Mouse (Mus musculus): ENCODE data around the gene Gm4312. TPM values are rescaled to one million over a fixed set of nuclear protein-coding genes. Genes with fewer than 3 reads are reported as not detected.

The Gm4312 gene
- polyA plus RNA-seq, 1 experiment from 2014 or later: not detected

Other genes starting within 250 kb of the Gm4312 start
- gene Gm4301, start 46.9 kb downstream of the Gm4312 start, polyA plus RNA-seq (2016; fragmentation: Nextera tagmentation; extraction: Ambion mirVana): not detected in 2 replicates
- not detected in 2 replicates for gene Gm4302, start 41.7 kb downstream of the Gm4312 start, polyA plus RNA-seq (2016; fragmentation: Nextera tagmentation; extraction: Ambion mirVana)
- gene Gm4303, start 36.6 kb downstream of the Gm4312 start, polyA plus RNA-seq (2016; fragmentation: Nextera tagmentation; extraction: Ambion mirVana): not detected in 2 replicates
- not detected in 2 replicates for gene Gm4305, start 31.5 kb downstream of the Gm4312 start, polyA plus RNA-seq (2016; fragmentation: Nextera tagmentation; extraction: Ambion mirVana)
- not detected in 2 replicates for gene Gm4307, start 21.2 kb downstream of the Gm4312 start, polyA plus RNA-seq (2016; fragmentation: Nextera tagmentation; extraction: Ambion mirVana)
- gene Tmtc3, start 104.8 kb upstream of the Gm4312 start, polyA plus RNA-seq (2016; fragmentation: Nextera tagmentation; extraction: Ambion mirVana): 24.4 and 25.7 TPM in 2 replicates
- gene Cep290, start 105.0 kb upstream of the Gm4312 start, polyA plus RNA-seq (2016; fragmentation: Nextera tagmentation; extraction: Ambion mirVana): 6.8 and 7.3 TPM in 2 replicates
- 7.5 and 9.3 TPM in 2 replicates for gene 4930430F08Rik, start 207.9 kb upstream of the Gm4312 start, polyA plus RNA-seq (2016; fragmentation: Nextera tagmentation; extraction: Ambion mirVana)
- gene 1700017N19Rik, start 207.9 kb upstream of the Gm4312 start, polyA plus RNA-seq (2016; fragmentation: Nextera tagmentation; extraction: Ambion mirVana): not detected in 2 replicates

Measured in embryonic facial prominence, embryonic 12.5 days (tissue).